Comparison of ENCODE assay signal across 27 mouse cellular contexts in genomic region chr13:71262575-71263295, GRCm38 (mm10).
A peak's percentile ranks its signal among the peaks of the same experiment; 100 is the strongest.
DNase-seq lines count a peak whose midpoint lies in the region; ATAC-seq and TF ChIP-seq lines count a peak whose summit lies in the region.
"Had no signal": no experiment of that assay in that cellular context is flagged by ENCODE, and none has a peak within 500 bp of the region (broad histone marks: within the 10 kb centered on the region; RNA-seq: fewer than 3 reads in every experiment).

No protein-coding gene starts in this region.

- H3K4me1 ChIP-seq in lung, postnatal 0 days (ENCODE audit: insufficient read depth, low read depth, low read length): no peaks in the 10 kb centered on the region
- H3K4me1 ChIP-seq in hindbrain, embryonic 14.5 days (replicated peaks; ENCODE audit: control insufficient read depth, insufficient read depth, low read length): peaks cover 9% of the 10 kb centered on the region; the same call in 1 of the 2 replicates
- H3K4me1 ChIP-seq: embryonic facial prominence, embryonic 13.5 days; limb, embryonic 10.5 days; liver, embryonic 15.5 days had no signal

- H3K4me3 ChIP-seq in lung, postnatal 0 days (ENCODE audit: low read depth, low read length): no peak overlapping the region
- no peak overlapping the region for H3K4me3 ChIP-seq in hindbrain, embryonic 14.5 days (replicated peaks; ENCODE audit: low read length)
- H3K4me3 ChIP-seq: embryonic facial prominence, embryonic 13.5 days; erythroblast, embryonic 14.5 days; forebrain, embryonic 13.5 days; hindbrain, embryonic 10.5 days; limb, embryonic 10.5 days; liver, embryonic 15.5 days; midbrain, embryonic 10.5 days had no signal

- peak; percentile 18 for DNase-seq in embryo, embryonic 10.5 days (ENCODE audit: low spot score)
- DNase-seq in embryo, embryonic 10 days (ENCODE audit: low spot score): no peak
- peak; percentile 45 for DNase-seq in lung, postnatal 0 days (ENCODE audit: low spot score)
- DNase-seq in lung, postnatal 4 days: no peak
- DNase-seq in fat pad, adult 2 months (ENCODE audit: extremely low read depth, low read depth, low spot score): peak; percentile 85
- DNase-seq in retina, embryonic 14.5 days (ENCODE audit: low spot score): peak; percentile 45
- no peak for DNase-seq in layer of hippocampus, postnatal 10 days (ENCODE audit: low spot score in 2 of 2)
- no peak for DNase-seq in hindbrain, embryonic 14.5 days (ENCODE audit: low spot score)
- DNase-seq: cerebellum, adult 18-20 months; embryo, embryonic 11 days; kidney, adult 18-20 months; liver; right cerebral cortex, adult 18-20 months; thymus, adult 18-20 months; thymus, postnatal 36 days had no signal

- H3K4me2 ChIP-seq in lung, postnatal 0 days (replicated peaks; ENCODE audit: low read depth, low read length): no peak overlapping the region
- H3K4me2 ChIP-seq in hindbrain, embryonic 14.5 days (replicated peaks): no peak overlapping the region
- H3K4me2 ChIP-seq: embryonic facial prominence, embryonic 13.5 days; forebrain, embryonic 13.5 days; heart, embryonic 11.5 days; liver, embryonic 15.5 days had no signal

- H3K27me3 ChIP-seq in lung, postnatal 0 days (replicated peaks; ENCODE audit: insufficient read depth, low read length): no peaks in the 10 kb centered on the region
- no peaks in the 10 kb centered on the region for H3K27me3 ChIP-seq in hindbrain, embryonic 14.5 days (ENCODE audit: control insufficient read depth, insufficient read depth, low read length)
- H3K27me3 ChIP-seq: CH12.LX; liver, embryonic 15.5 days had no signal

- TF ChIP-seq CTCF in lung, postnatal 0 days (IDR thresholded peaks at IDR 0.05): no peak

- no peaks in the 10 kb centered on the region for H3K36me3 ChIP-seq in lung, postnatal 0 days (ENCODE audit: insufficient read depth, low read length)
- H3K36me3 ChIP-seq in hindbrain, embryonic 14.5 days (replicated peaks; ENCODE audit: control insufficient read depth, insufficient read depth): no peaks in the 10 kb centered on the region
- H3K36me3 ChIP-seq: embryonic facial prominence, embryonic 13.5 days; G1E; hindbrain, embryonic 10.5 days; limb, embryonic 10.5 days; liver, embryonic 15.5 days; midbrain, embryonic 10.5 days had no signal

- ATAC-seq in lung, postnatal 0 days: peak; percentile 62
- ATAC-seq in hindbrain, embryonic 14.5 days (ENCODE audit: low FRiP score): no peak
- ATAC-seq: hindbrain, postnatal 0 days had no signal

- H3K9me3 ChIP-seq in lung, postnatal 0 days (ENCODE audit: low read length): no peaks in the 10 kb centered on the region
- no peaks in the 10 kb centered on the region for H3K9me3 ChIP-seq in hindbrain, embryonic 14.5 days (ENCODE audit: control insufficient read depth, low read length)
- H3K9me3 ChIP-seq: embryonic facial prominence, embryonic 13.5 days; forebrain, embryonic 13.5 days; hindbrain, embryonic 10.5 days; limb, embryonic 10.5 days; liver, embryonic 15.5 days; midbrain, embryonic 10.5 days had no signal

- TF ChIP-seq EP300 in lung, postnatal 0 days (IDR thresholded peaks at IDR 0.05): 0 out of 2 replicates have a peak, but pooled peaks have one; percentile 32

- H3K9ac ChIP-seq in lung, postnatal 0 days (replicated peaks; ENCODE audit: low read depth): no peak overlapping the region
- H3K9ac ChIP-seq in hindbrain, embryonic 14.5 days: no peak overlapping the region
- H3K9ac ChIP-seq: embryonic facial prominence, embryonic 13.5 days; forebrain, embryonic 13.5 days; liver, embryonic 15.5 days had no signal

- 57% methylated on average over 10 of the region's 10 CpGs for WGBS in lung, postnatal 0 days
- 67% methylated on average over 10 of the region's 10 CpGs for WGBS in hindbrain, embryonic 14.5 days

- no peak overlapping the region for H3K27ac ChIP-seq in lung, postnatal 0 days (ENCODE audit: low read length)
- H3K27ac ChIP-seq in hindbrain, embryonic 14.5 days: no peak overlapping the region
- H3K27ac ChIP-seq: embryonic facial prominence, embryonic 13.5 days; forebrain, embryonic 13.5 days; hindbrain, embryonic 10.5 days; hindbrain, postnatal 0 days; kidney, postnatal 0 days; limb, embryonic 10.5 days; liver, embryonic 15.5 days; midbrain, embryonic 10.5 days had no signal

Comparison
In these comparisons a context has a peak if more than half of its experiments do, and no peak if none do; other contexts are left out.
1. DNase-seq: peak in embryo, embryonic 10.5 days (single experiment), lung, postnatal 0 days (single experiment), fat pad, adult 2 months (single experiment) and retina, embryonic 14.5 days (single experiment); none in embryo, embryonic 10 days (single experiment), lung, postnatal 4 days (0 of 2), layer of hippocampus, postnatal 10 days (0 of 2) and hindbrain, embryonic 14.5 days (single experiment).